Mouse (Mus musculus) E14TG2a.4 (cell line): Measurements from ENCODE around the gene Nr2c1.

Experiments used
- CTCF ChIP-seq: conservative IDR thresholded peaks from 2 replicates; pipeline ENCODE4 v1.5.1; 2014; ENCODE audit warnings: low read length
- NANOG ChIP-seq: IDR thresholded peaks from 2 replicates; pipeline ENCODE4 v1.6.1; 2014; ENCODE audit warnings: borderline replicate concordance, low read length, mixed read lengths
- POU5F1 ChIP-seq: IDR thresholded peaks from 2 replicates; pipeline ENCODE4 v1.6.1; 2014; ENCODE audit warnings: low read length, borderline replicate concordance

DNA sequence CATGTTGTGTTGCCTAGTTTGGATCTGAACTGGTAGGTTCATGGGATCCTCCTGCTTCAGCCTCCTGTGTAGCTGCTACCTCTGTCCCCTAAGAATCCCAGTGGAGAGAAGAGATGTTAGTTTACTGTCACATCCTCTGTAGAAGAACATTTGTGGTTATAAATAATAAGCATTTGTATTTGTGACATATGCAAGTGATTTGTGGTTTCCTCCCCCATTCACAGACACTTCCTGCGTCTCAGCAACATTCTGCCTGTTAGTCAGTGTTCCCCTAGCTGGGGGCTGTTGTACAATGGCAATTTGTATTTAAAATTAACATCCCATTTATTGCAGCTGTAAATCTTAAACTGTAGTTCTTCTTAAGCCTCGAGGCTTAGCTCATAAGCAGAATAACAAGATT is 63.9 kb downstream of the Nr2c1 start:
- TF ChIP-seq CTCF (no peak), NANOG (no peak), POU5F1 (no peak)
